Mouse (Mus musculus): ENCODE measurements at regions not wholly inside any gene's neighbourhood (a gene's known extent, or its start where the extent isn't known, plus 50 kb on each side); places are given as distances from the start of the nearest gene placed in this dataset.

DNA sequence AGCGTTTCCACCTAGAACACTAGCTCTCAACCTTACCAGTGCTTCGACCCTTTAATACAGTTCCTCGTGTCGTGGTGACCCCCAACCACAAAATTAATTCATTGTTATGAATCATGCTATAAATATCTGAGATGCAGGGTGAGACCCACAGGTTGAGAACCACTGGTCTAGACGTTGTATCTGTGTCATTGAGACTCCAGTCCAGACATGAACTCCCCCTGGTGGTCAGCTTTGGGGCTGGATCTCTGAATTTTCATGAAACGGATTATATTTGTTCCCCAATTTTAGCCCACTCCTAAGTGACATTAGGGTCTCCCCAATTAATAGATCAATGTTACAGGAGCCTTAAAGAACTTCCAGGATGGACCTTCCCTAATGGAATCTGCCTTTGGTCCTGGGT, 81.3 kb upstream of the Tmem150c start:
- Histone ChIP-seq H3K9me3 (replicated peaks) (no peaks in the 10 kb centered on the region), H3K36me3 (no peaks in the 10 kb centered on the region), H3K27ac (replicated peaks) (no peak overlapping the region), H3K4me3 (replicated peaks) (no peak overlapping the region), H3K27me3 (no peaks in the 10 kb centered on the region), H3K4me2 (replicated peaks) (no peak overlapping the region), H3K4me1 (no peaks in the 10 kb centered on the region), H3K9ac (no peak overlapping the region)
- no peak for ATAC-seq (ENCODE audit: insufficient number of reproducible peaks, low FRiP score, low TSS enrichment, low read depth)
- 65% methylated on average over 6 of the region's 6 CpGs for WGBS

DNA sequence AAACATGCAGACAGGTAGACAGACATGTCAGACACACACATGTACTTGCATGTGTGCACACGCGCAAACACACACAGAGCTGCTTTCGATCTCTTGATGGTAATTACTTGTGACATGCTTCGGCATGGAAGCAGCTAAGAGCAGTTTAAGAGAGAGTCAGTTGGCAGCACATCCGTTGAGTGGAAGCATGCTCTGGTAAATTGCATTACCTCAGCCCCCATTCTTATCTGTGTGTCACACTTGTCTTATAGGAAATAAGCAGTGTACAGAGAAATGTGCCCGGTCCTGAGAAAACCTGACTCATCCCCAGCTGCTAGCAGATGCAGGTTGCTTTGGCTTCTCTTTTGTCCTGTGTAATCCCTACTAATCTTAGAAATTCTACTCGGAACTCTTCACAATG, 80.0 kb upstream of the Tmem150c start:
- no peak for ATAC-seq (ENCODE audit: insufficient number of reproducible peaks, low FRiP score, low TSS enrichment, low read depth)
- Histone ChIP-seq H3K4me1 (no peaks in the 10 kb centered on the region), H3K9me3 (replicated peaks) (no peaks in the 10 kb centered on the region), H3K36me3 (no peaks in the 10 kb centered on the region), H3K9ac (no peak overlapping the region), H3K4me2 (replicated peaks) (no peak overlapping the region), H3K27me3 (no peaks in the 10 kb centered on the region), H3K27ac (replicated peaks) (no peak overlapping the region), H3K4me3 (replicated peaks) (no peak overlapping the region)
- 40% methylated on average over 7 of the region's 7 CpGs for WGBS

DNA sequence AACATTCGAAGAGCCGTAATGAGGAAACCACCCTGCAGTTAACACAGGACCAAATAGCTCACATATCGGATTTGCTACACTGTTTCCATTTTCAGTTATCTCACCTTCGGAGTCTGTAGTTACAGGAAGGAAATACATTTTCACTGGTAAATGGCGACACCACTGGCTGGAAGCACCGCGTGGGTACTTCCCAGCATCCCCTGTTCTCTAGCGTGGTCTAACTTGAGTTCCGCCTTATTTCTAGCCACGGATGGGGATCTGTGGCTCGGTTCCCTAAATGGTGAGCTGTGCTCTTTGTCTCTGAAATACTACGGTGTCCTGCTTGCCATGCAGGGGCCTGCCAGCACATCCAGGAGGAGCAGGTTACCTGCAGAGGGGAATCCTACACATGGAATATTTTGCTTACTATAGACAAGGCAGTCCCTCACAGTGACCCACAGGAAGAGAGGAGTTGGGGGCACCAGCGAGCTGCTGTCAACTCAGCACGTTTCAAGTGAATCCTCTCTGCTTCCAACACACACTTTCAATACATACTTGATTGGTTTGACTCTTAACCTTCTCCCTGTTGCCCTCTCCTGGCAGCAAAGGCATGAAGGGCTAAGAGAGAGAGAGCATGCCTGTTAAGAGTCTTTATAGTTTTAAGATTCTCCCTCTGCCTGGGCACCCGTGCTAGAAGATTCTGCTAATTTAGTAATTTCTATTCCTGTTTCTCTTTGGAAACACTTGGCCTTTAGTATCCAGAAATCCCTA, 78.9 kb upstream of the Tmem150c start:
- Histone ChIP-seq H3K4me3 (replicated peaks) (no peak overlapping the region), H3K4me1 (no peaks in the 10 kb centered on the region), H3K27me3 (no peaks in the 10 kb centered on the region), H3K4me2 (replicated peaks) (no peak overlapping the region), H3K9ac (no peak overlapping the region), H3K9me3 (replicated peaks) (no peaks in the 10 kb centered on the region), H3K36me3 (no peaks in the 10 kb centered on the region), H3K27ac (replicated peaks) (no peak overlapping the region)
- 81% methylated on average over 15 of the region's 15 CpGs for WGBS
- no peak for ATAC-seq (ENCODE audit: insufficient number of reproducible peaks, low FRiP score, low TSS enrichment, low read depth)

DNA sequence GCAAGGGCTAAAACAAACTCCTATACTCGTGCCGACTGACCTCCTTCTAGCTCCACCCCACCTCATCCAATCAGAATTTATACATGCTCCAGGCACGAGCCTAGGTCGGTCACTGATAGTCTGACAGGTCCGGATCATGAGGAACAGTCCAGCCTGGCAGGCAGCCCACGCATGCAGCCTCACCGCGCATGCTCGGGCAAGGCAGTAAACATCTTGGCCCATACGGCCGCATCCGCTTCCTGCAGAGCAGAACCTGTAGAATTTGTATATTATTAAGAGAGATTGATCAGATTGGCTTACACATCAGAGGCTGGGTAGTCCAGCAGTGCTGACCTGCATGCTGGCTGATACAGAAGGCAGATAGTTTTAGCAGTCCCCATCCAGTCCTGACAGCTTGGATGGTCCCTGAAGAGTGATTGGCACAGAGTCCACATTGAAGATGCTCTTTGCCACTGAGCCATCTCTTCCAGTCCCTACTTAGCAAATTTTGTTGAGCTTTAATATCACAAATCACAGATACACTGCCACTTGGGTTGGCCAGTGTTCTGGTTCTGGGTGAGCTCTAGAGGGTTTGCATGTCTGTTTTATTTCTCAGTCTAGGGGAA, 78.2 kb upstream of the Tmem150c start:
- WGBS, result 92% methylated on average over 12 of the region's 12 CpGs

DNA sequence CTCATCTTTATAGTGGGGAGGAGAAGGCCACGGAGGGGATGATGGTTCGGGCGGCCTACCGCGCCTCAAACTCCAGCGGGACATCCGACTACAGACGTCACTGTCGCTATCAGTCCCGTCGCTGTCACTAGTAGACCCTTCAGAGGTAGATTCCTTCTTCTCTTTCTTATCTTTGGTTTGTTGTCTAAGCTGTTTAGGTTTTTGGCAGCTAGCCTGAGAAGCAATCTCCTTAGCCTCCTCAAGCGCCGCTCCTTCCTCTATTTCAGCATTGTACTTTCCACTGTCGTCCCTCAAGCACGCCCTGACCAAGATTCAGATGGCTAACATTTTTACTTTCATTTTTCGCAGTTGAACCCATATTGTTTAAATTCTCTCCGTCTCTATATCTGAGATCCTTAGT, 76.7 kb upstream of the Tmem150c start:
- Histone ChIP-seq H3K4me3 (replicated peaks) (no peak overlapping the region), H3K4me2 (replicated peaks) (no peak overlapping the region), H3K9ac (no peak overlapping the region), H3K9me3 (replicated peaks) (no peaks in the 10 kb centered on the region), H3K4me1 (no peaks in the 10 kb centered on the region), H3K27me3 (no peaks in the 10 kb centered on the region), H3K36me3 (no peaks in the 10 kb centered on the region), H3K27ac (replicated peaks) (no peak overlapping the region)
- 91% methylated on average over 17 of the region's 17 CpGs for WGBS
- no peak for ATAC-seq (ENCODE audit: insufficient number of reproducible peaks, low FRiP score, low TSS enrichment, low read depth)

More for the DNA sequence above, 78.2 kb upstream of the Tmem150c start:
- Histone ChIP-seq H3K27me3 (no peaks in the 10 kb centered on the region), H3K9me3 (replicated peaks) (no peaks in the 10 kb centered on the region), H3K4me1 (no peaks in the 10 kb centered on the region), H3K4me3 (replicated peaks) (no peak overlapping the region), H3K36me3 (no peaks in the 10 kb centered on the region), H3K27ac (replicated peaks) (no peak overlapping the region), H3K9ac (no peak overlapping the region), H3K4me2 (replicated peaks) (no peak overlapping the region)
- ATAC-seq (ENCODE audit: insufficient number of reproducible peaks, low FRiP score, low TSS enrichment, low read depth), result no peak

DNA sequence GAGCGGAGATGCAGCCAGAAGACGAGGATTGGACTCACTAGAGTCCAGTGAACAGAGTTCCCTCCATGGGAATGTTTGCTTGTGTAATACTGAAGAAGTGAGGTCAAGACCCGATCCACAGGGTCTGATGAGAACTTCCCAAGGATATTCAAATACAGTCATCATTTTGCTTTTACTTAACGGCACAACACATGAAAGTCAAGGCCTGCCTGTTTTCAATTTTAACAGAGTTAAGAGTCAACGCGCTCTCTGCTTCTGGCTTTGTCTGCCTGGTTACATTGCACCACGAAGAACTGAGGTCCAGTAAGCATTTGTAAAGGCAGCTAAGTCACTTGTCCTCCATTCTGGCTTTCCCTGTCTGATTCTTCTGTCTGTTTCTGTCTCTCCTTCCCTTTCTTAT, 72.5 kb upstream of the Tmem150c start:
- Histone ChIP-seq H3K9ac (no peak overlapping the region), H3K4me2 (replicated peaks) (no peak overlapping the region), H3K27ac (replicated peaks) (no peak overlapping the region), H3K9me3 (replicated peaks) (no peaks in the 10 kb centered on the region), H3K36me3 (no peaks in the 10 kb centered on the region), H3K4me1 (0 out of 2 replicates have a peak, but pooled peaks cover 5% of the 10 kb centered on the region), H3K4me3 (replicated peaks) (no peak overlapping the region), H3K27me3 (no peaks in the 10 kb centered on the region)
- ATAC-seq (ENCODE audit: insufficient number of reproducible peaks, low FRiP score, low TSS enrichment, low read depth), result no peak
- WGBS, result 41% methylated on average over 7 of the region's 7 CpGs

DNA sequence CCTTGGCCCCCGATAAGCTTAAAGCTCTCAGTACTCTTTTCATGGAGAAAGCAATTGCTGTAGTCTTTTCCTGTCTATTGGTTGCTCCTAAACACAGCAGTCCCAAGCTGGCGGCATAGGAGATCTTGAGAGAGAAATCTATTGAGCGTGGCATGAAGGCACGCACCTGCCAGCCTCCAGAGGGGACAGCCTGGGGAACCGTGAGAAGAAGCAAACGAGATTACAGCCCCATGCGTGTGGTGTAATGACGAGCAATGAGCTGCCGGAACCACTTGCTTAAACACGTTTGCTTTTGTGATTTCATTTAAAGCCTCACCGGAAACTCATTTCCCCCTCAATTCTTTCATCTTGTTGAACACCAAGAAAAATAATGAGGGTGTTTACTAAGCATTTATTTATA, 72.0 kb upstream of the Tmem150c start:
- Histone ChIP-seq H3K4me2 (replicated peaks) (no peak overlapping the region), H3K4me1 (0 out of 2 replicates have a peak, but pooled peaks cover 10% of the 10 kb centered on the region), H3K9me3 (replicated peaks) (no peaks in the 10 kb centered on the region), H3K27me3 (no peaks in the 10 kb centered on the region), H3K27ac (replicated peaks) (no peak overlapping the region), H3K36me3 (no peaks in the 10 kb centered on the region), H3K4me3 (replicated peaks) (no peak overlapping the region), H3K9ac (no peak overlapping the region)
- 68% methylated on average over 11 of the region's 11 CpGs for WGBS
- no peak for ATAC-seq (ENCODE audit: insufficient number of reproducible peaks, low FRiP score, low TSS enrichment, low read depth)

DNA sequence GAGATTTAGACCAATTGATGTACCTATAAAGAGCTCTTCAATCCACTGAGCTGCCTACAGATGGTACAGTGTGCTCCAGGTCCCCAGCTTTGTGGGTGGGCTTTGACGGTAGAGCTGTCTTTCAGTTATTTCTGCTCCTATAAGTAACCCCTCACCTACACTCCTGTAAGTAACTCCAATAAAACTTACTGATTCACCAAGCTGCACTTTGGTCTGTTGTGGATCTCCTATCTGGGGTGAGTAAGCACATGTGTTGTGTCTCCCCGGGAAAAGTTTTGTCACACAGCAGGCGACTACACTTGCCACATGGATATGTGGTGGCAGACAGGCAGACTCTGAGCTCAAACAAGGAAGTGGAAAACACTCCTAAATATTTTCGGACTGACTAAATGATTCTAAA, 70.4 kb upstream of the Tmem150c start:
- no peaks in the 10 kb centered on the region for H3K27me3 ChIP-seq
- 0 out of 2 replicates have a peak, but pooled peaks cover 10% of the 10 kb centered on the region for H3K4me1 ChIP-seq
- H3K9ac ChIP-seq, result no peak overlapping the region
- H3K36me3 ChIP-seq, result no peaks in the 10 kb centered on the region
- no peak overlapping the region for H3K27ac ChIP-seq (replicated peaks)
- no peaks in the 10 kb centered on the region for H3K9me3 ChIP-seq (replicated peaks)
- ATAC-seq (ENCODE audit: insufficient number of reproducible peaks, low FRiP score, low TSS enrichment, low read depth), result no peak
- H3K4me2 ChIP-seq (replicated peaks), result no peak overlapping the region
- 86% methylated on average over 4 of the region's 4 CpGs for WGBS
- H3K4me3 ChIP-seq (replicated peaks), result no peak overlapping the region

DNA sequence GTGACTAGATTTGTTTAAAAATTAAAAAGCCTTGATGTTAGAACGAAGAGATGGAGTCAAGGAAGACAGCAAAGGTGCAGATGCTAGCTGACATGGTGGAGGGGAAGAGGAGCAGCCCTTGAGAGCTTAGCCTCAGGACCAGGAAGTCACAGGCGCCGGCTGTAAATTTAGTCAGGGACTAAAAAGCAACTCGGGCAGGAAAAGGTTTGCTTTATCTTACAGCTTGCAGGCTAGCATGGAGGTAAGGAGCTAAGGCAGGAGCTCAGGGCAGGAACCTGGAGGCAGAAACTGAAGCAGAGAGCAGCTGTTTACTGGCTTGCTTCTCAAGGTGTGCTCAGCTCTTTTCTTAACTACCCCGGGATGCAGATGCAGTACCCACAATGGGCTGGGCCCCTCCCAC, 68.3 kb upstream of the Tmem150c start:
- Histone ChIP-seq H3K36me3 (no peaks in the 10 kb centered on the region), H3K9ac (no peak overlapping the region), H3K9me3 (replicated peaks) (no peaks in the 10 kb centered on the region), H3K4me3 (replicated peaks) (no peak overlapping the region), H3K27me3 (no peaks in the 10 kb centered on the region), H3K4me1 (0 out of 2 replicates have a peak, but pooled peaks cover 10% of the 10 kb centered on the region), H3K27ac (replicated peaks) (no peak overlapping the region), H3K4me2 (replicated peaks) (no peak overlapping the region)
- WGBS, result 55% methylated on average over 5 of the region's 5 CpGs
- no peak for ATAC-seq (ENCODE audit: insufficient number of reproducible peaks, low FRiP score, low TSS enrichment, low read depth)

- Histone ChIP-seq H3K9ac (no peak overlapping the region), H3K9me3 (replicated peaks) (no peaks in the 10 kb centered on the region), H3K4me3 (replicated peaks) (no peak overlapping the region), H3K4me2 (replicated peaks) (no peak overlapping the region), H3K27ac (replicated peaks) (0 out of 2 replicates have a peak overlapping the region, but pooled peaks have one; percentile 7), H3K4me1 (0 out of 2 replicates have a peak, but pooled peaks cover 10% of the 10 kb centered on the region), H3K27me3 (no peaks in the 10 kb centered on the region), H3K36me3 (no peaks in the 10 kb centered on the region)
- peak; percentile 76 for ATAC-seq (ENCODE audit: insufficient number of reproducible peaks, low FRiP score, low TSS enrichment, low read depth)
- WGBS, result 45% methylated on average over 17 of the region's 17 CpGs
Observed at GRCm38 (mm10) chr5:100226571-100227235, 67.1 kb upstream of the Tmem150c start.

GRCm38 (mm10) chr5:100225491-100225890, 65.9 kb upstream of the Tmem150c start:
- no peaks in the 10 kb centered on the region for H3K36me3 ChIP-seq
- no peak overlapping the region for H3K4me3 ChIP-seq (replicated peaks)
- no peaks in the 10 kb centered on the region for H3K9me3 ChIP-seq (replicated peaks)
- ATAC-seq (ENCODE audit: insufficient number of reproducible peaks, low FRiP score, low TSS enrichment, low read depth), result no peak
- no peak overlapping the region for H3K9ac ChIP-seq
- 77% methylated on average over 7 of the region's 7 CpGs for WGBS
- no peak overlapping the region for H3K27ac ChIP-seq (replicated peaks)
- no peak overlapping the region for H3K4me2 ChIP-seq (replicated peaks)
- H3K4me1 ChIP-seq, result peaks cover 10% of the 10 kb centered on the region; the same call in 1 of the 2 replicates
- H3K27me3 ChIP-seq, result no peaks in the 10 kb centered on the region
